ENCODE assay signal across 8 mouse cellular contexts in genomic region chr11:117828149-117828887, GRCm38 (mm10). TPM values are rescaled to one million over a fixed set of nuclear protein-coding genes. Genes with fewer than 3 reads are reported as not detected.
DNase-seq lines count a peak whose midpoint lies in the region; ATAC-seq lines count a peak whose summit lies in the region.

No protein-coding gene starts in this region.

- H3K27ac ChIP-seq in hindbrain, embryonic 16.5 days (ENCODE audit: low read depth, low read length) = peak overlapping the region; percentile 46; the same call in 1 of the 2 replicates
- peak overlapping the region; percentile 91 for H3K27ac ChIP-seq in liver, embryonic 16.5 days (ENCODE audit: low read length)

- no peak overlapping the region for H3K9ac ChIP-seq in hindbrain, embryonic 16.5 days (ENCODE audit: low read depth, low read length)
- peak overlapping the region; percentile 37 for H3K9ac ChIP-seq in liver, embryonic 16.5 days (ENCODE audit: low read depth, low read length)

- H3K4me3 ChIP-seq in megakaryocyte, embryonic 14.5 days (replicated peaks) = peak overlapping the region; percentile 29
- H3K4me3 ChIP-seq in hindbrain, embryonic 16.5 days (ENCODE audit: low read length) = no peak overlapping the region
- no peak overlapping the region for H3K4me3 ChIP-seq in liver, embryonic 16.5 days (ENCODE audit: low read depth, low read length)

- 77% methylated on average over 18 of the region's 18 CpGs for WGBS in hindbrain, embryonic 16.5 days
- WGBS in liver, embryonic 16.5 days (ENCODE audit: insufficient replicate concordance) = 41% methylated on average over 18 of the region's 18 CpGs

- H3K36me3 ChIP-seq in megakaryocyte, embryonic 14.5 days (replicated peaks; ENCODE audit: low read length) = peaks cover 6% of the 10 kb centered on the region
- no peaks in the 10 kb centered on the region for H3K36me3 ChIP-seq in hindbrain, embryonic 16.5 days (ENCODE audit: control insufficient read depth, insufficient read depth, low read length)
- peaks cover 3% of the 10 kb centered on the region for H3K36me3 ChIP-seq in liver, embryonic 16.5 days (ENCODE audit: control insufficient read depth, insufficient read depth)

- no peaks in the 10 kb centered on the region for H3K9me3 ChIP-seq in megakaryocyte, embryonic 14.5 days
- no peaks in the 10 kb centered on the region for H3K9me3 ChIP-seq in hindbrain, embryonic 16.5 days (ENCODE audit: control insufficient read depth, low read length)
- no peaks in the 10 kb centered on the region for H3K9me3 ChIP-seq in liver, embryonic 16.5 days (replicated peaks; ENCODE audit: control insufficient read depth, low read length)

- H3K27me3 ChIP-seq in megakaryocyte, embryonic 14.5 days (replicated peaks) = peaks cover 30% of the 10 kb centered on the region
- H3K27me3 ChIP-seq in hindbrain, embryonic 16.5 days (replicated peaks; ENCODE audit: control insufficient read depth, insufficient read depth, low read length) = no peaks in the 10 kb centered on the region
- no peaks in the 10 kb centered on the region for H3K27me3 ChIP-seq in liver, embryonic 16.5 days (ENCODE audit: control insufficient read depth, insufficient read depth, low read depth, low read length)

- peaks cover 93% of the 10 kb centered on the region for H3K4me1 ChIP-seq in megakaryocyte, embryonic 14.5 days
- peaks cover 46% of the 10 kb centered on the region for H3K4me1 ChIP-seq in hindbrain, embryonic 16.5 days (ENCODE audit: control insufficient read depth, insufficient read depth, low read depth, low read length)
- H3K4me1 ChIP-seq in liver, embryonic 16.5 days (ENCODE audit: control insufficient read depth, low read depth, low read length) = peaks cover 77% of the 10 kb centered on the region

- H3K4me2 ChIP-seq in hindbrain, embryonic 16.5 days (ENCODE audit: low read length) = no peak overlapping the region
- peak overlapping the region; percentile 77 for H3K4me2 ChIP-seq in liver, embryonic 16.5 days (ENCODE audit: low read depth, low read length)

- peak; percentile 42 for DNase-seq in adrenal gland, postnatal 25 days
- DNase-seq in testis, postnatal 10 days (ENCODE audit: low spot score) = peak; percentile 75
- DNase-seq in embryo, embryonic 10 days (ENCODE audit: low spot score) = no peak

- ATAC-seq in megakaryocyte, adult 5-6 weeks (ENCODE audit: poor library complexity, severe bottlenecking) = no peak
- no peak for ATAC-seq in hindbrain, embryonic 16.5 days
- no peak for ATAC-seq in liver, embryonic 16.5 days (ENCODE audit: low read depth)
- no peak for ATAC-seq in megakaryocyte progenitor cell, adult 5-6 weeks (replicated peaks; ENCODE audit: poor library complexity)

RNA-seq across cellular contexts. Expression of gene Tk1, which starts 2.4 kb away (rescaled TPM):
- 12.9 and 17.2 TPM in 2 replicates for polyA plus RNA-seq in megakaryocyte, embryonic 14.5 days (2012; ENCODE audit: insufficient read depth, low replicate concordance)
- total RNA-seq in megakaryocyte, adult 5-6 weeks (2015) = 126 and 127 TPM in 2 replicates
- total RNA-seq in megakaryocyte, adult 5-6 weeks (2017) = 60.0 and 73.7 TPM in 2 replicates
- total RNA-seq in adrenal gland, postnatal 25 days (2021) = 14.3 and 18.4 TPM in 2 replicates
- 19.6 and 21.2 TPM in 2 replicates for polyA plus RNA-seq in hindbrain, embryonic 16.5 days (2015; fragmentation: Nextera tagmentation; extraction: Ambion mirVana)
- 120 and 127 TPM in 2 replicates for polyA plus RNA-seq in liver, embryonic 16.5 days (2015; fragmentation: Nextera tagmentation; extraction: Ambion mirVana)
- 186 and 198 TPM in 2 replicates for total RNA-seq in megakaryocyte progenitor cell, adult 5-6 weeks (2015)
- 94.8 and 108 TPM in 2 replicates for total RNA-seq in megakaryocyte progenitor cell, adult 5-6 weeks (2017)

RNA-seq across cellular contexts. Expression of gene Afmid, which starts 2.6 kb away (rescaled TPM):
- polyA plus RNA-seq in megakaryocyte, embryonic 14.5 days (2012; ENCODE audit: insufficient read depth, low replicate concordance) = 1.8 and 2.6 TPM in 2 replicates
- total RNA-seq in megakaryocyte, adult 5-6 weeks (2015) = 2.4 and 3.0 TPM in 2 replicates
- total RNA-seq in megakaryocyte, adult 5-6 weeks (2017) = 2.8 and 4.7 TPM in 2 replicates
- 10.1 and 13.2 TPM in 2 replicates for total RNA-seq in adrenal gland, postnatal 25 days (2021)
- polyA plus RNA-seq in hindbrain, embryonic 16.5 days (2015; fragmentation: Nextera tagmentation; extraction: Ambion mirVana) = 7.0 and 8.5 TPM in 2 replicates
- polyA plus RNA-seq in liver, embryonic 16.5 days (2015; fragmentation: Nextera tagmentation; extraction: Ambion mirVana) = 14.6 and 15.4 TPM in 2 replicates
- 0.85 and 1.5 TPM in 2 replicates for total RNA-seq in megakaryocyte progenitor cell, adult 5-6 weeks (2015)
- 2.6 and 3.0 TPM in 2 replicates for total RNA-seq in megakaryocyte progenitor cell, adult 5-6 weeks (2017)

RNA-seq across cellular contexts. Expression of gene Gm20708, which starts 18.9 kb away (rescaled TPM):
- polyA plus RNA-seq in megakaryocyte, embryonic 14.5 days (2012; ENCODE audit: insufficient read depth, low replicate concordance) = not detected in 2 replicates
- total RNA-seq in megakaryocyte, adult 5-6 weeks (2015) = 1.1 and 2.2 TPM in 2 replicates
- 1.1 TPM in 1 of 2 replicates, not detected in the other for total RNA-seq in megakaryocyte, adult 5-6 weeks (2017)
- total RNA-seq in adrenal gland, postnatal 25 days (2021) = 1.00 and 1.8 TPM in 2 replicates
- polyA plus RNA-seq in hindbrain, embryonic 16.5 days (2015; fragmentation: Nextera tagmentation; extraction: Ambion mirVana) = 1.1 and 1.8 TPM in 2 replicates
- 0.38 and 0.64 TPM in 2 replicates for polyA plus RNA-seq in liver, embryonic 16.5 days (2015; fragmentation: Nextera tagmentation; extraction: Ambion mirVana)
- 2.2 and 2.5 TPM in 2 replicates for total RNA-seq in megakaryocyte progenitor cell, adult 5-6 weeks (2015)
- total RNA-seq in megakaryocyte progenitor cell, adult 5-6 weeks (2017) = 0.92 TPM in 1 of 2 replicates, not detected in the other

RNA-seq across cellular contexts. Expression of gene Syngr2, which starts 18.9 kb away (rescaled TPM):
- 89.2 and 120 TPM in 2 replicates for polyA plus RNA-seq in megakaryocyte, embryonic 14.5 days (2012; ENCODE audit: insufficient read depth, low replicate concordance)
- total RNA-seq in megakaryocyte, adult 5-6 weeks (2015) = 225 and 241 TPM in 2 replicates
- total RNA-seq in megakaryocyte, adult 5-6 weeks (2017) = 163 and 176 TPM in 2 replicates
- total RNA-seq in adrenal gland, postnatal 25 days (2021) = 98.3 and 108 TPM in 2 replicates
- 17.4 and 20.9 TPM in 2 replicates for polyA plus RNA-seq in hindbrain, embryonic 16.5 days (2015; fragmentation: Nextera tagmentation; extraction: Ambion mirVana)
- polyA plus RNA-seq in liver, embryonic 16.5 days (2015; fragmentation: Nextera tagmentation; extraction: Ambion mirVana) = 48.6 and 55.5 TPM in 2 replicates
- total RNA-seq in megakaryocyte progenitor cell, adult 5-6 weeks (2015) = 223 and 243 TPM in 2 replicates
- 154 and 164 TPM in 2 replicates for total RNA-seq in megakaryocyte progenitor cell, adult 5-6 weeks (2017)

RNA-seq across cellular contexts. Expression of gene Birc5, which starts 20.7 kb away (rescaled TPM):
- 58.9 and 69.8 TPM in 2 replicates for polyA plus RNA-seq in megakaryocyte, embryonic 14.5 days (2012; ENCODE audit: insufficient read depth, low replicate concordance)
- 220 and 258 TPM in 2 replicates for total RNA-seq in megakaryocyte, adult 5-6 weeks (2015)
- total RNA-seq in megakaryocyte, adult 5-6 weeks (2017) = 232 and 240 TPM in 2 replicates
- total RNA-seq in adrenal gland, postnatal 25 days (2021) = 5.2 and 8.5 TPM in 2 replicates
- 37.9 and 42.9 TPM in 2 replicates for polyA plus RNA-seq in hindbrain, embryonic 16.5 days (2015; fragmentation: Nextera tagmentation; extraction: Ambion mirVana)
- 298 and 327 TPM in 2 replicates for polyA plus RNA-seq in liver, embryonic 16.5 days (2015; fragmentation: Nextera tagmentation; extraction: Ambion mirVana)
- total RNA-seq in megakaryocyte progenitor cell, adult 5-6 weeks (2015) = 179 and 200 TPM in 2 replicates
- total RNA-seq in megakaryocyte progenitor cell, adult 5-6 weeks (2017) = 183 and 213 TPM in 2 replicates
